Mouse (Mus musculus): ENCODE data around the gene Vcl.

- TF ChIP-seq CTCF (IDR thresholded peaks at IDR 0.05; ENCODE audit: control insufficient read depth, insufficient read depth, insufficient read length) (no peak), MYOD1 (IDR thresholded peaks at IDR 0.05; ENCODE audit: control insufficient read depth, insufficient read length, low read depth) (no peak), MAX (IDR thresholded peaks at IDR 0.05) (no peak), MYOG (IDR thresholded peaks at IDR 0.05; ENCODE audit: control insufficient read depth, extremely low read depth, insufficient read length) (no peak)
Measured at GRCm38 (mm10) chr14:20928308-20928685, 901 bp upstream of the Vcl start.
